Mouse (Mus musculus) embryonic facial prominence, embryonic 12.5 days (tissue): ENCODE results near the gene Micall1. TPM values are rescaled to one million over a fixed set of nuclear protein-coding genes. Genes with fewer than 3 reads are reported as not detected.

ENCODE experiments used
- ATAC-seq: fragments of 200-750 bp; cut with Nextera tagmentation; 2 replicates; pipeline ENCODE4 v1.8.0; 2017; ENCODE audit not compliant: insufficient number of reproducible peaks, insufficient read depth, low FRiP score, low TSS enrichment
- H3K27ac ChIP-seq: fragments of 300-500 bp; sonication (generic); 2 replicates; pipeline ENCODE4 v1.5.1; 2016; ENCODE audit warnings: mild to moderate bottlenecking
- H3K27me3 ChIP-seq: fragments of 300-500 bp; sonication (generic); 2 replicates; pipeline ENCODE4 v1.6.1; 2016; ENCODE audit warnings: mild to moderate bottlenecking, moderate library complexity
- H3K36me3 ChIP-seq: fragments of 300-500 bp; sonication (generic); 2 replicates; pipeline ENCODE4 v1.6.1; 2016; ENCODE audit warnings: mild to moderate bottlenecking
- H3K4me1 ChIP-seq: fragments of 300-500 bp; sonication (generic); 2 replicates; pipeline ENCODE4 v1.6.1; 2016
- H3K4me2 ChIP-seq: fragments of 300-500 bp; sonication (generic); replicated peaks from 2 replicates; pipeline ENCODE4 v1.6.1; 2016; ENCODE audit warnings: mild to moderate bottlenecking, moderate library complexity
- H3K4me3 ChIP-seq: fragments of 300-500 bp; sonication (generic); 2 replicates; pipeline ENCODE4 v1.5.1; 2016; ENCODE audit warnings: mild to moderate bottlenecking
- H3K9ac ChIP-seq: fragments of 300-500 bp; sonication (generic); 2 replicates; pipeline ENCODE4 v1.6.1; 2016; ENCODE audit warnings: mild to moderate bottlenecking, moderate library complexity
- H3K9me3 ChIP-seq: fragments of 300-500 bp; sonication (generic); 2 replicates; pipeline ENCODE4 v1.6.1; 2016; ENCODE audit warnings: mild to moderate bottlenecking, moderate library complexity
- WGBS: fragments of 180-500 bp; shearing (Covaris S2); methylation state at CpG from one replicate; pipeline ENCODE4 v1.1.7; 2016; 5-methylcytosine and 5-hydroxymethylcytosine counted together
- polyA plus RNA-seq: library from polyadenylated mRNA; unstranded; fragments of >200 nt; fragmentation: Nextera tagmentation; extraction: Ambion mirVana; gene quantifications from 2 replicates; pipeline ENCODE4 v1.2.1, GENCODE M21; 2016

The Micall1 gene
- polyA plus RNA-seq, 1 experiment from 2014 or later, result 12.6 TPM

DNA sequence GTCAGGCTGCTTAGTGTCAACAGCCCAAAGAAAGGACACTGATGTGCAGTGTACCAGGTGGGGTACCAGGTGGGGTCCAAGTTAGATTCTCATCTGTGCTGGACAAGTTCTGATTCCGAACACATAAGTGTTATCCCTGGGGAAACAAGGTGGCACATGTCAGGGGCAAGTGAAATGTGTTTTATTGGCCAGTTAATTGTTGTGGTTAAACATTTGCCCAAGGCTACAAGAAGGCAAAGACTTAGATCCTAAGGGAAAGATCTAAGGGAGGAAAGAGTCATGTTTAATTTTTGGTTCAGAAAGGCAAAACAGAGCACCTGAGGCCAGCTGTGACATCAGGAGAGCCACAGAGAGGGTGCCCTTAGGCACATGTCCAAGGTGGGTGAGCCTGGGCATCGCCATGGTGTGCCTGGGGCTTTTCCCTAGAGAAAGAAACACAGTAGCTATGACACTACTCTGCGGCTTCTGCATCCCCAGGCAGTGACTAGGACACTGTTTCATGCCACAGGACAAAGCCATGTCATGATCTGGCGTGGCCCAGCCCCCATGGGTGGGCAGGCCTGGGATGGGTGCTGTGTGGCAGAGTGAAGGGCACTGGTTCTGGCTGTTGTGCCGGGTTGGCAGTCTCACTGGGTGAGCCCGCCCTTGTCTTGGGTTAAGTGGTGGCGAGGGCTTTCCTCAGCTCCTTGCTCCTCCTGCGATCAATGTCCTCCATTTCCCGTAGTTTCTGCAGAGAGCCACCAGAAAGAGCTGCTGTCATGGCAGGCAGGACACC lies 26.0 kb downstream of the Micall1 start:
- H3K27ac ChIP-seq, result 0 out of 2 replicates have a peak overlapping the region, but pooled peaks have one; percentile 11
- 82% methylated on average over 9 of the region's 9 CpGs for WGBS
- no peaks in the 10 kb centered on the region for H3K9me3 ChIP-seq
- peaks cover 44% of the 10 kb centered on the region for H3K36me3 ChIP-seq
- ATAC-seq, result 0 out of 2 replicates have a peak, but pooled peaks have one; percentile 29
- H3K4me1 ChIP-seq, result no peaks in the 10 kb centered on the region
- no peak overlapping the region for H3K4me3 ChIP-seq
- H3K4me2 ChIP-seq, result no peak overlapping the region
- no peaks in the 10 kb centered on the region for H3K27me3 ChIP-seq
- H3K9ac ChIP-seq, result no peak overlapping the region

DNA sequence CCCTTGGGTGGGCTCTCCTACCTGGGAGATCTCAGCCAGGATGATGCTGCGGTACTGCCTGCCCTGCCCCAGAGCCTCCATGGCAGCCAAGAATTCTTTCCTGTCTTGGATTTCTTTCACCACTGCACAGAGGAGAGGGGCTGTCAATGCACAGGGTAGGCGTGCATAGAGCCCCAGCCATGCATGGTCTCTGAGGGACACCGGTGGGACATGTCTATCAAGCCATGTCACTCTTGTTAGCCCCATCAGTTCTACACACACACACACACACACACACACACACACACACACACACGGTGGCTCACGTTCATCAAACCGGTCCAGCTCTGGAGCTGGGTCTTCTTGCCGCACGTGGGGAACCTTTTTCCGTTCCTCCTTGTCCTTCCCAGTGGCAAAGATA lies 26.6 kb downstream of the Micall1 start:
- Histone ChIP-seq H3K4me1 (no peaks in the 10 kb centered on the region), H3K27me3 (no peaks in the 10 kb centered on the region), H3K27ac (0 out of 2 replicates have a peak overlapping the region, but pooled peaks have one; percentile 11), H3K9ac (no peak overlapping the region), H3K9me3 (no peaks in the 10 kb centered on the region), H3K4me2 (no peak overlapping the region), H3K4me3 (no peak overlapping the region), H3K36me3 (peaks cover 38% of the 10 kb centered on the region)
- no peak for ATAC-seq
- whole genome bisulfite sequencing, result 75% methylated on average over 9 of the region's 9 CpGs

DNA sequence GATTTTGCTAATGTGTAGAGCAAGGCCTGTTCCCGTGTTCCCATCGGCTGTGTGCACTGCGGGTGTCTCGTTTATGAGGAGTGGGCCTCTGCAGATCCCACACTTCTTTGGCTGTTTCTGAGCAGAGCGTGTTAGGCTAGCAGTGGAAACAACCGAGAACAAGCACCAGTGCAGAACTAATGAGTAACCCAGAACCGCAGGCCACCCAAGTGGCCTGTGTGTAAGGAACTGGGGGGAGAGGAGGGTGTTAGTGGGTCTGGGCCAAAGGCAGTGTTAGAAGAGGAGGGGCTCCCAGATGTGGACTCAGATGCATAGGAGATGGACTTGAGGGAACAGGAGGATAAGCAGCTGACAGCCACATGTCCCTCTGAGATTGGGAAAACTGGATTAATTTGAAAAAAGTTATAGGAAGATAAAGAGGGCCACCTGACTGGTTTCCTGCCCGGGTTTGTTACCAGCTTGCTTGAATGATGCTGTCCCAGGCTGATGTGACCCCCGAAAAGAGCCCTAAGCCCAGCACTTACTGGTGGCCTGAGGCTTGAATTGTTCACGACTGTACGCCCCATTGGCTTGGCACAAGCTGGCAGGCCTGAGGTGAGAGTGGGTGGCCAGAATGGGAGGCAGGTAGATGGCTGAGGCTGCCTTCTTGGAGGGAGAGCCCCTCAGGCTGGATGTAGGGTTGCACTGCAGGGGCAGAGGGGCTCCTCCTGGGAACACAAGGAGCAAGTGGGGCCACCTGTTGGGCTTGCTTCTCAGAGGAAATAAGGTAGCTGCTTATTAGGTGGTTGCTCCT lies 27.3 kb downstream of the Micall1 start:
- H3K36me3 ChIP-seq, result peaks cover 31% of the 10 kb centered on the region
- H3K4me1 ChIP-seq, result no peaks in the 10 kb centered on the region
- no peak overlapping the region for H3K9ac ChIP-seq
- ATAC-seq, result no peak
- no peak overlapping the region for H3K4me3 ChIP-seq
- H3K4me2 ChIP-seq, result no peak overlapping the region
- WGBS, result 76% methylated on average over 11 of the region's 11 CpGs
- H3K9me3 ChIP-seq, result no peaks in the 10 kb centered on the region
- no peak overlapping the region for H3K27ac ChIP-seq
- H3K27me3 ChIP-seq, result no peaks in the 10 kb centered on the region

DNA sequence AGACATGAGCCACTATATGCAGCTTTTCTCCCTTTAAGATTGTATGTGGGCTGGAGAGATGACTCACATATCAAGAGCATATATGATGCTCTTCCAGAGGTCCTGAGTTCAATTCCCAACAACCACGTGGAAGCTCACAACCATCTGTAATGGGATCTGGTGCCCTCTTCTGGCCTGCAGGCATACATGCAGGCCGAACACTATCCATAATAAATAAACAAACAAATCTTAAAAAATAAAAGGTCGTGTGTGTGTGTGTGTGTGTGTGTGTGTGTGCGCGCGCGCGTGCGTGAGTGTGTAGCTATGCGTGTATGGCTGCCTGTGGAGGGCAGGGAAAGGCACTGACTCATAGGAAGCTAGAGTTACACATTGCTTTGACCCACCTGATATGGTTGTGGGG lies 30.9 kb downstream of the Micall1 start:
- Histone ChIP-seq H3K9ac (no peak overlapping the region), H3K4me2 (no peak overlapping the region), H3K36me3 (peaks cover 7% of the 10 kb centered on the region), H3K27me3 (no peaks in the 10 kb centered on the region), H3K4me3 (no peak overlapping the region), H3K4me1 (peaks cover 16% of the 10 kb centered on the region), H3K27ac (no peak overlapping the region), H3K9me3 (no peaks in the 10 kb centered on the region)
- ATAC-seq, result no peak
- WGBS, result 67% methylated on average over 10 of the region's 10 CpGs

- ATAC-seq, result peak; percentile 74
- Histone ChIP-seq H3K27ac (no peak within 1 kb of the TSS), H3K9me3 (no peaks in the 10 kb centered on the region), H3K9ac (peak within 1 kb of the TSS; percentile 65), H3K4me1 (peaks cover 16% of the 10 kb centered on the region), H3K36me3 (peaks cover 21% of the 10 kb centered on the region), H3K4me3 (peak within 1 kb of the TSS; percentile 69), H3K4me2 (peak within 1 kb of the TSS; percentile 89), H3K27me3 (no peaks in the 10 kb centered on the region)
- under 1% methylated on average over 57 of the region's 57 CpGs for WGBS
These were observed 32.3 kb downstream of the Micall1 start, which contains the start of the genes Polr2f and 1700088E04Rik for GRCm38 (mm10) chr15:79140866-79141565. Gene Polr2f (plus strand): TSS chr15:79141009. Gene 1700088E04Rik (minus strand): TSS chr15:79141253.

DNA sequence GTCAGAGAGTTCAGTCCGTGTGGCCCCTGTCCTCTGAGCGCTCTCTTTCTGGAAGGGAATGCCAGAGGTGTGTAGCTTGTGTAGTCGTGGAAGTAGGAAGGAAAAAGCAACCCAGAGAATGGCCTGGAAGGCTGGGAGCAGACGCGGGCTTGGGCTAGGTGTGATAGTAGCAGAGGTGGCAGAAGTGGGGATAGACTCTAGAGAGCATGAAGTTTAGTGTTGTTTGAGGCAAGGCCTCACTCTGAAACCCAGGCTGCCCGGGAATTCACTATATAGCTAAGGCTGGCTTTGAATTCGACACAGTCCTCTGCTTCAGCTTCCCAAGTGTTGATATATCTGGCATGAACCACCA lies 32.8 kb downstream of the Micall1 start:
- peak overlapping the region; percentile 69 for H3K4me3 ChIP-seq
- peak overlapping the region; percentile 65 for H3K9ac ChIP-seq
- H3K4me1 ChIP-seq, result peaks cover 16% of the 10 kb centered on the region
- H3K36me3 ChIP-seq, result peaks cover 26% of the 10 kb centered on the region
- H3K27ac ChIP-seq, result no peak overlapping the region
- H3K9me3 ChIP-seq, result no peaks in the 10 kb centered on the region
- H3K27me3 ChIP-seq, result no peaks in the 10 kb centered on the region
- no peak for ATAC-seq
- H3K4me2 ChIP-seq, result peak overlapping the region; percentile 89
- under 1% methylated on average over 7 of the region's 7 CpGs for WGBS

- no peak overlapping the region for H3K4me2 ChIP-seq
- ATAC-seq, result no peak
- H3K4me1 ChIP-seq, result peaks cover 16% of the 10 kb centered on the region
- WGBS, result 84% methylated on average over 12 of the region's 12 CpGs
- H3K36me3 ChIP-seq, result peaks cover 41% of the 10 kb centered on the region
- H3K27ac ChIP-seq, result no peak overlapping the region
- H3K9me3 ChIP-seq, result no peaks in the 10 kb centered on the region
- no peaks in the 10 kb centered on the region for H3K27me3 ChIP-seq
- no peak overlapping the region for H3K9ac ChIP-seq
- H3K4me3 ChIP-seq, result no peak overlapping the region
These were observed 34.6 kb downstream of the Micall1 start for GRCm38 (mm10) chr15:79143316-79143715.

GRCm38 (mm10) chr15:79144021-79144420 lies 35.3 kb downstream of the Micall1 start:
- H3K4me2 ChIP-seq, result no peak overlapping the region
- H3K9ac ChIP-seq, result no peak overlapping the region
- peaks cover 16% of the 10 kb centered on the region for H3K4me1 ChIP-seq
- 80% methylated on average over 8 of the region's 8 CpGs for WGBS
- H3K9me3 ChIP-seq, result no peaks in the 10 kb centered on the region
- no peak overlapping the region for H3K4me3 ChIP-seq
- peaks cover 44% of the 10 kb centered on the region for H3K36me3 ChIP-seq
- no peaks in the 10 kb centered on the region for H3K27me3 ChIP-seq
- H3K27ac ChIP-seq, result no peak overlapping the region
- ATAC-seq, result no peak

DNA sequence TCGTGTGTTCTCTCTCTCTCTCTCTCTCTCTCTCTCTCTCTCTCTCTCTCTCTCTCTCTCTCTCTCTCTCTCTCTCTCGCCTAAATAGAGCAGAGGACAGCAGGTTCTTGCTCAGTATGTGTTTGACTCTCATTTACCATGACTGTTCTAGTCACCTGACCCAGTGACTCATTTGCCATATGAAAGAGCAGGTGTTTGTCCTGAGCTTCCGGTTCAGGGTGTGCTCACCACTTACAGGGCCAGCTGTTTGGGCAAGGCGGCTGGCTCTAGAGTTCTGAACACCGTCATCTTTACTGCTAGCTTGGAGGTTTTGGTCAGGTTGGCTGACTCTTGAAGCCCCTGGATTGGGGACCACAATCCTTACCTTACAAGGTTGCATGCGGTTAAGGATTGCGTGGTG lies 36.8 kb downstream of the Micall1 start:
- no peak overlapping the region for H3K4me2 ChIP-seq
- no peaks in the 10 kb centered on the region for H3K9me3 ChIP-seq
- no peaks in the 10 kb centered on the region for H3K27me3 ChIP-seq
- 89% methylated on average over 7 of the region's 7 CpGs for WGBS
- peaks cover 54% of the 10 kb centered on the region for H3K36me3 ChIP-seq
- H3K27ac ChIP-seq, result no peak overlapping the region
- peaks cover 16% of the 10 kb centered on the region for H3K4me1 ChIP-seq
- no peak overlapping the region for H3K4me3 ChIP-seq
- ATAC-seq, result no peak
- H3K9ac ChIP-seq, result no peak overlapping the region

DNA sequence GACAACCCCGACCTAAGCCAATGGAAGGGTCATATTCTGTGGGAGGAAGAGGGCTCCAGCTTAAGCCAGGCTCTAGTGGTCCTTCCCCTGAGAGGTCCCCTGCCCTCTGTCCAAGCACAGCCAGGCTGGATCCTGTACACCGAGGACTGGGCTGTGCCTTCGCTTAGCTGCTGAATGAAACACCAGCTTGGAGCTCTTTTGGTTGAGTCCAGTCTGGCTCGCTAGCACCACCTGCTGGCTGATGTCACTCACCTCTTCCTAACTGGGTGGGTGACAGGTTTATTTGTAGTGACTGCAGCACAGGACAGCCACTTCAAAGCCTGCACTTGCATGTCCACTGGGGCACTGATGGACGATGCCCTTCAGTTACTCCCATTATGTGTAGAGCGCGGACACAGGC lies 39.8 kb downstream of the Micall1 start:
- 48% methylated on average over 7 of the region's 7 CpGs for WGBS
- peaks cover 14% of the 10 kb centered on the region for H3K4me1 ChIP-seq
- no peaks in the 10 kb centered on the region for H3K9me3 ChIP-seq
- no peak overlapping the region for H3K4me2 ChIP-seq
- peaks cover 75% of the 10 kb centered on the region for H3K36me3 ChIP-seq
- no peak overlapping the region for H3K9ac ChIP-seq
- no peak overlapping the region for H3K4me3 ChIP-seq
- H3K27me3 ChIP-seq, result no peaks in the 10 kb centered on the region
- H3K27ac ChIP-seq, result no peak overlapping the region
- peak; percentile 66; the same call in 1 of the 2 replicates for ATAC-seq

DNA sequence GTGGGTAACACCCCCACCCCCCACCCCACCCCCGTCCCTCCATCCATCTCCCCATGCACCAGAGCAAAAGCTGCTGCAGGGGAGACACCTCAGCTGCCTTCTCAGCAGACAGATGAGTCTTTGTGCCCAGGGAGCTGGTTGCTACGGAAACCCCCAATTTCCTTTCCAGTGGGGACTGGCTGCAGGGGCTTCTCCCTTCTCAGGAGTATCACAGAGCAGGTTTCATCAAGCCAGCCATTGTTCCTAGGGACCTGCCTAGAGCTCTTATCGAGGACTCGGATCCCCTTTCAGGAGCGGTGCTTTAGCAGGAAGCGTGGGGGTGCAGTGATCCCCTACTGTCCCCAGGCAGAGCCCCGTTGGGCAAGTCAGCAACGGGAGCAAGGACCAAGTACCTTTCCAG lies 43.2 kb downstream of the Micall1 start:
- Histone ChIP-seq H3K9me3 (no peaks in the 10 kb centered on the region), H3K4me2 (no peak overlapping the region), H3K4me3 (no peak overlapping the region), H3K36me3 (peaks cover 46% of the 10 kb centered on the region), H3K27me3 (no peaks in the 10 kb centered on the region), H3K27ac (peak overlapping the region; percentile 80), H3K4me1 (peaks cover 19% of the 10 kb centered on the region; the same call in 1 of the 2 replicates), H3K9ac (no peak overlapping the region)
- 20% methylated on average over 8 of the region's 8 CpGs for WGBS
- ATAC-seq, result peak; percentile 66
